Mouse (Mus musculus) telencephalon, adult 2 months (tissue): ENCODE measurements around the gene Chmp4b.

Experiments used
- DNase-seq: peaks from one replicate; pipeline ENCODE4 v3.0.0-alpha.2; 2011; ENCODE audit warnings: low read depth, low spot score

The Chmp4b gene

DNA sequence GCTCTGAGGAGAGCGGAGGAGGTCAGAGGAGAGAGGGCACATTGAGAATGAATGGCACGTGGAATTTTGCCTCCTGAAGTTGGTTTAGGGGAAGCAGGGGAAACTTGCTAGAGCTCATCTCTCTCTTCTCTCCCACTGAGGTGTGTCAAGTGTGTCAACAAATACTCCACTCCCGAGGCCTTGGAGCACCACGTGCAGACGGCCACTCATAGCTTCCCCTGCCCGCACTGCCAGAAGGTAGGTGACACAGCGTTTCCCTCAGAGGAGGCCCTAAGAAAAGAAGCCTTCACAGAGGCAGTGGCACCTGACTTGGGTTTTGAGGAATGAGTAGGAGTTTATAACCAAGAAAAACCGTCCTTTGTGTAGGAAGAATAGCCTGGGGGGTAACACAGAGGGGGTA, 10.3 kb upstream of the Chmp4b start:
- no peak for DNase-seq

DNA sequence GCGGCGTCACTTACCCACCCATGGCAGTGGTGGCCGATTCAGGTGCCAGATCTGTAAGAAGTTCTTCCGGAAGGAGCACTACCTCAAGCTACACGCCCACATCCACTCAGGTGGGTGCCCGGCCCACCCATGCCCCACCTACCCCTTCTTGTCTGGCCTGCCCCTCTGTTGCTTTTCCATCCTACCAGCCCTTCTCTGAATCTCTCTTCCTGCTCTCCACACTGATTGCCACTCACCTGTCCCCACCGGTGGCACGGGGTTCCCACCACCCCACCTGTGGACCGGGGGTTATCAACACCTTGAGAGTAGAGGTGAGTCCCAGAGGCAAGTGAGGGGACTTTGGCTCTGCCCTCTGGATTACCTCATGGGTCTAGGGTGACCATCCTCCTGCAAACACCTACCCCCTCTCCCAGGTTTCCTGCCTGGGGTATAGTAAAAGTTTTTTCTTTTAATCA, 9.5 kb upstream of the Chmp4b start:
- DNase-seq: no peak

- no peak for DNase-seq
These were observed 8.7 kb upstream of the Chmp4b start for GRCm38 (mm10) chr2:154642712-154643385.

GRCm38 (mm10) chr2:154646634-154647033, 4.9 kb upstream of the Chmp4b start:
- no peak for DNase-seq

DNA sequence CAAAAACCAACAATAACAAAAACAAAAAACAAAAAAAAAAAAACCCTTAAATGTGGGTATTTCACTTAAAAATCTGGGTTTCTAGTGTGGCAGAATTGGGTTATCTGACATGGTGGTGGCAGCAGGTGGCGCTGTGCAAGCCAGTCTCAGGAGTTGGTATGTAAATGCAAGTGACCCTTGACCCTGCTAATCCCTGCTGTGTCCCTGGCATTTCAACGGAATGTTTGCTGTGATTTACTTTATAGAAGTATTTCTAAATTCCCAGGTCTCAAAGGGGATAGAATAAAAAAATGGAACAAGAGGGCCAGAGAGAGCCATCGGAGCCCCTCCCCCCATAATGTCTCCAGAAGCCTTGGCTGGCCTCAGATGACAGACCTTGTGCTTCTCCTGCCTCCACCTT, 3.4 kb upstream of the Chmp4b start:
- DNase-seq: no peak

DNA sequence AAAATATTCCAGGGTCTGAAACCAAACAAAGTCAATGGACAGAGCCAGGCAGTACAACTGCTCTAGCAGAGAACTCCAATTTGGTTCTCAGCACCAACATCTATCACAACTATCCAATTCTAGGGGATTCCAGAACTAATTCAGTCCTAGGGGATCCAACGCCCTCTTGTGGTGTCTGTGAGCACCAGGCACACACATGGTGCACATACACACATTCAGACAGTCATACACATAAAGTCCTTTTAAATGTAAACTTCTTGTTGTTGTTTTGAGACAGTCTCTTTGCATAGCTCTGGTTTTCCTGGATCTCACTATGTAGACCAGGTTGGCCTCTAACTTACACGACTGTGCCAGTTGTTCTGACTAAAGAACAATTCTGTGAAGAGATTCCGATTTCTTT, 1.1 kb upstream of the Chmp4b start:
- no peak for DNase-seq

DNA sequence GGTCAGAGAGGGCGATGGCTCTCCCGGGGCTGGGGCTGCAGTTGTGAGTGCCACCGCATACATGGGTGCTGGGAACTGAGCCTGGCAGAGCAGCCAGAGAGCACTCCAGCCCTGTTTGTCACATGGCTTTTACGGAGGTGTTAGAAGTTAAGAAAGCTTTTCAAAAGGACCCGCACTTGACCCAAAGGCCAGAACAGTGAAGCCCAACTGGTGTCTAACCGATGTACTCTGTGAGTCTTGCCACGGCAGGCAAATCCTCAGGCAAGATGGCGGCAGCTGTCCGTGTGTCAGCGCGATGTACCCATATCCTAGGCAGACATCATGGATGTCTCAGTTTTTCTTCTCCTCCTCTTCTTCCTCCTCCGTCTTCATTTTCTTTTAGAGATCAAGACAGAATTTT, 3.5 kb downstream of the Chmp4b start:
- no peak for DNase-seq

DNA sequence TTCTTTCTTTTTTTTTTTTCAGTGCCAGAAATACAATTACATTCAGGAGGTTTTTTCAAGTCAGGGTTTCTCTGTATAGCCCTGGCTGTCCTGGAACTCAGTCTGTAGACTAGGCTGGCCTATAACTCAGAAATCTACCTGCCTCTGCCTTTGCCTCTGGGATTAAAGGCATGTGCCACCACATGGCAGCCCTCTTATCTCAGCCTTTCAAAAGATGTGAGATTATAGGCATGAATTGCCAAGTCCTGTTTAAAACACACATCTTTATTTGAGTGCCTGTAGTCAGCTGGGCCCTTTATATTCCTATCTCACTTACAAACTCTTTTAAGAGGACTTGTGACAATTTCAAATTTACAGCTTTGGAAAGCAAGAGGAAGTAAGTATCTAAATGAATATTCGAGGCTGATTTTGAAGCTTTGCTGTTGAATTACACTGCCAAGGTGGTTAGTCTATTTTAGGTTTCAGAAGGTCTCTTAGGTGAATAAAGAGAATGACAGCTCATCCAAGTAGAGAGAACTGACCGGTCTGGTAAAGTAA, 4.4 kb downstream of the Chmp4b start:
- DNase-seq: no peak

GRCm38 (mm10) chr2:154656710-154657485, 5.4 kb downstream of the Chmp4b start:
- peak; percentile 98 for DNase-seq

GRCm38 (mm10) chr2:154657486-154658237, 6.2 kb downstream of the Chmp4b start:
- DNase-seq: no peak

GRCm38 (mm10) chr2:154659070-154659469, 7.6 kb downstream of the Chmp4b start:
- no peak for DNase-seq

DNA sequence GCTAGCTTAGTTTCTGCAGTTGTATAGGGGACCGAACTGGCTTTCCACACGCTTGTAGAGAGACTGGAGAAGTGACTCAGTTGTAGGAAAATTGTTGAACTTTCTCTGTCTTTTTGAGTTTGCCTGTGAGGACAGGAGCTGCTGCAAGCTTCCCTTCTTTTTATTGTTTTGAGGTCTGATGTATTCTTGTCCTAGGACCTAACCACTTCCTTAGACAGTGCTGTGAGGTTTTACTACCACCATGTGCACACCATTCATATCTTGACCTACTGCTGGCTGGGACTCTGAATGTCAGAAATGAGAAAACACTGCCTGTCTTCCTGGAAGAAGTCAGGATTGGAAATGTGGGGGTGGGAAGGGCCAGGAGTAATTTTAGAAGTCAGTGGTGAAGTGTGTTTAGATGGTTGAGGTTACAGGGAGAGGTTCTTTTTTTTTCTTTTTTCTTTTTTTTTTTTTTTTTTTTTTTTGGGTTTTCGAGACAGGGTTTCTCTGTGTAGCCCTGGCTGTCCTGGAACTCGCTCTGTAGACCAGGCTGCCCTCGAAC, 8.1 kb downstream of the Chmp4b start:
- DNase-seq: no peak

DNA sequence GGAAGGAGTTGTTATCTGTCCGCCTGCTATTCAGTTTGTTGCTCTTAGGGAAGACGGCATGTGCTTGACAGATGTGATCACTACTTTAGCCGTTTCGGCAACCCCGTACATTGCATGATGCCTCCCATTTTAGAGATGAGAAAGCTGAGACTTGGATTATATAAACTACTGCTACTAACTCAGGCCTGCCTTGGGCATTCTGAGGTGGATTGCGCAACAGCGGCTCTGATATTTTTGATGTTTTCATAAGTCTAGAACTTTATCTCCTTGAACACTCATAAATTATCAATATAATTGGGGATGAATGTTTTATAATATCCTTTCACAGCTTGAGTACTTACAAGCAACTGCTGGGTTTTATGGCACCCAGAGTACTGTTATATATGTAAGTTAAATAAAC, 17.2 kb downstream of the Chmp4b start:
- no peak for DNase-seq

GRCm38 (mm10) chr2:154670106-154670505, 18.6 kb downstream of the Chmp4b start:
- DNase-seq: peak; percentile 67

DNA sequence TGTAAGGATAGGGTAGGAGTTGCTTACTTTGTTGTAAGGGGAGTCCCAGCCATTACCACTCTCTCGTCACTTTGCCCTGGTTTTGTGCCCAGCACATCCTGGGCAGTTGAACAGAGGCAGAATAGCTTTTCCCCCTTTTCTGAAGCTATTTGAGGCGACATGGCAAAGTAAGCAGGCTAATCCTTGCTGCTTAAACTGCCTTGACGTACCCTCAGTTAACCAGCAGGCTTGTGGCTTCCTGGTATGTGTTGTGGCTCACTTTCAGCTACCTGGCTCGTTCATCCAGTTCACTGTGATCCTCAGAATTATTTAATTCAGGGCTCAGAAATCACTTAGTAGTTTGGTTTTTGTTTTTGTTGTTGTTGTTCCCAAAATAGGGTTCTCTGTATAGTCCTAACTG, 19.2 kb downstream of the Chmp4b start:
- no peak for DNase-seq

- DNase-seq: no peak
These were observed 22.5 kb downstream of the Chmp4b start for GRCm38 (mm10) chr2:154674008-154674407.

- no peak for DNase-seq
These were observed 25.4 kb downstream of the Chmp4b start for GRCm38 (mm10) chr2:154676653-154677609.

- DNase-seq: no peak
These were observed 26.2 kb downstream of the Chmp4b start for GRCm38 (mm10) chr2:154677651-154678139.

GRCm38 (mm10) chr2:154678995-154679394, 27.5 kb downstream of the Chmp4b start:
- DNase-seq: no peak

GRCm38 (mm10) chr2:154680337-154680736, 28.8 kb downstream of the Chmp4b start:
- DNase-seq: no peak

DNA sequence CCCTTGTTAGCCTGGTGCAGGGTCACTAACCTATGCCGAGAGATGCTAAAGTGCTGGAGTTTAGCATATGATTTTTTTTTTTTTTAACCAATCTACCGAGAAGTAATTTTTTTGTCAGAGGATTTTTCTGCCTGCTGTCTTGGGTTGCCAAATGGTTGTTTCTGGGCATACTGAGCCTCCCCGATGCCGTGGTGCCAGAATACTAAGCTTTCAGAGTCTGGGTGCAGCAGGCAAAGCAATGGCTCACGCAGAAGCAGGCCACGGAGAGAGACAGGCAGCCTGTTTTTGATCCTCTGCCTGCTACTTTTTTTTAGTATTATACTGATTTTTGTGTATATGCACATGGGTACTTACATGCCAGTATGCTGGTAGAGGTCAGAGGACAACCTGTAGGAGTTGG, 29.4 kb downstream of the Chmp4b start:
- no peak for DNase-seq
